Mouse (Mus musculus): ENCODE measurements at regions not wholly inside any gene's neighbourhood (a gene's known extent, or its start where the extent isn't known, plus 50 kb on each side); places are given as distances from the start of the nearest gene placed in this dataset.
"Not testable (repeated sequence)": the region's sequence is repeated elsewhere in the genome, so short reads cannot be mapped to it uniquely, and the experiment has no call there.

DNA sequence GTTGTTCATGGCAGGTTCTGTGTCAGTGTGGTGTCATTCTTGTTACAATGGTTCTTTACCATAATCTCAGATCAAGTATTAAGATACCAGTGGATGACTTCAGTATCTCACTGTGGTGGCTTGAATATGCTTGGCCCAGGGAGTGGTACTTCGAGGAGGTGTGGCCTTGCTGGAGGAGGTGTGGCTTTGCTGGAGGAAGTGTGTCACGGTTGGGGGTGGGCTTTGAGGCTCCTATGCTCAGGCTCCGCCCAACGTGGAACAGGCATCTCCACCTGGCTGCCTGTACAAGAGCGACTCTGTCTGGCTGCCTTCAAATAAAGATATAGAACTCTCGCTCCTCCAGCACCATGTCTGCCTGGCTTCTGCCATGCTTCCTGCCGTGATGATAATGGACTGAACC lies 63.6 kb downstream of the Cd2 start:
- no peak for DNase-seq
- intact Hi-C loops (cut with DNase I) = no loop called here

DNA sequence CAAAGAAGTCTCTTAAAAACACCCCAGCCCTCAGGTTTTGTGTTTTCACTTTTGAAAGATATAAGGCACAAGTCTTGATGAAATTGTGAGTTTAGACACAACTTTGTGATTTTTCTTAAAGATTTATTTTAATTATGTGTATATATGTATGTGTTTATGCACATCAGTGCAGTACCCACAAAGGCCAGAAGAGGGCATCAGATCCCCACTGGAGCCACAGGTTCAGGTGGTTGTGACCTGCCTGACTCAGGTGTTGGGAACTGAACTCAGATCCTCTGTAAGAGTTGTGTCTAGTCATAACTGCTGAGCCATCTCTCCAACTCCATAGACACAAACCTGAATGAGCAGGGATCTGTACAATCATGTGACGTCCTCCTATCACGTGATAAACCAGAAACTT lies 67.8 kb downstream of the Cd2 start:
- intact Hi-C loops (cut with DNase I) = no loop called here
- no peak for DNase-seq

DNA sequence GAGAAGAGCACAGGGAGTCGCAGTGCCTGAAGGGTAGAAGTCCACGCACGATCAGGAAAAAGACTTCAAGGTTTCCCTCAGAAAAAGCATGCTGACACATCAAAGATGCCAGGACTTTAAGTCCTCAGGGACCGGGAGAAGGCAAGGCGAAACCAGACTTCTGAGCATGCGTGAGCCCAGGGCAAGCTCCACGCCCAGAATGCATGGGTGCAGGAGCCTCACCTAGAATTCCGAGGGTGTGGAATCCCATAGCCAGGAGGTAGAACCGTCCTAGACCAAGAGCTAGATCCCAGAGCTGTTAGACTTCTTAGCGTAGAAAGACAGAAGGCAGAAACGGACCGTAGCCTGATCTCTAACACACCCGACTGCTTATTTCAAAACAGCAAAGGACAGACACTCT lies 71.0 kb downstream of the Cd2 start:
- no peak for DNase-seq
- intact Hi-C loops (cut with DNase I) = no loop called here

DNA sequence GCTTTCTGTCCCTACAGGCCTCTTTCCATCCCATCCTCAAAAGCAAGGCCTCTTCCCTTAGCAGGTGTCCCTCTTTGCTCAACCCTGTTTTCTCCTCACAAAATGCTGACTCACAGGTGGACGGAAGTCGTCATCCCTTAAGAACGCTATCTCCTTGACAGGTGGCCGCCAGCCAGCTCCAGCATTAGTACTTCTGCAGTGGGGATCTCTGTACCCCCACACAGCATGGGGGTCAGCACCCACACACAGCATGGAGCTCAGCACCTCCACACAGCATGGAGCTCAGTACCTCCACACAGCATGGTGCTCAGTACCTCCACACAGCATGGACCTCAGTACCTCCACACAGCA lies 74.6 kb downstream of the Cd2 start:
- no peak for DNase-seq
- intact Hi-C loops (cut with DNase I) = no loop called here

DNA sequence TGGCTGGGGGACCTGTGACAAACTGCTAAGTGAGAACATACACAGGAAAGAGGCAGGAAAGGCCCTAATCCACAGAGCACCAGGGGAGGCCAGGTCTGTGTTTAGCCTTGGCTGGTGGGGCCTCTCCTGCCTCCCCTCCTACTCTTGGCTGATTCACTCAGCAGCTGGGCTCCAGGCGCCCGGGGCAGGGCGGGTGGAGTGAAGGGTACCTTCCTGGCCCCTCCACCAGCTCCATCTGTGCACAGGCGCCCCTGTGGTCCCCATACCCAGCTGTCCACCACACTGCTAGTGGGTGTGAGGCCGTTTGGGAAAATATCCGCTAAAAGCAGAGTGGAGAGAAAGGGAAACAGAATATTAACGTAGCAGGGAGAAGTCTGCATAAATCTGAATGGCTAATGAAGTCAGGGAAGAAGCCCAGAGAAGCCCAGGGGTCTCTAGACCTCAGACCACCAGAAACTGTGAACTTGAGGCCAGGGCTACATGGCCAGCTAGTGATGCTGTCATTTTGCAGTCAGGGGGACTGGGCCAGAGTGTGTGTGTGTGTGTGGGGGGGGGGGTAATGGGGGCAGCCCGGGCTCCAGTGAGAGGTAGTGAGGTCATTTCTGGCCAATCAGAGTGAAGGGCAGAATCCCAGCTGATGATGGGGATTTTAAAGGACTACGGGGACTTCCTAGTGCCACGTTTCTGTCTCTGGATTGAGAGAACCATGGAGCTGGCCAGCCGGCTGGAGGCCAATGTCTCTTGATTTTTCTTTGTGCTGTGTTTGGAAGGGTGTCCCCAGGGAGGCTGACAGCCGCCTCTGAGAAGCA lies 75.1 kb downstream of the Cd2 start:
- DNase-seq = no peak
- intact Hi-C loops (cut with DNase I) = no loop called here

DNA sequence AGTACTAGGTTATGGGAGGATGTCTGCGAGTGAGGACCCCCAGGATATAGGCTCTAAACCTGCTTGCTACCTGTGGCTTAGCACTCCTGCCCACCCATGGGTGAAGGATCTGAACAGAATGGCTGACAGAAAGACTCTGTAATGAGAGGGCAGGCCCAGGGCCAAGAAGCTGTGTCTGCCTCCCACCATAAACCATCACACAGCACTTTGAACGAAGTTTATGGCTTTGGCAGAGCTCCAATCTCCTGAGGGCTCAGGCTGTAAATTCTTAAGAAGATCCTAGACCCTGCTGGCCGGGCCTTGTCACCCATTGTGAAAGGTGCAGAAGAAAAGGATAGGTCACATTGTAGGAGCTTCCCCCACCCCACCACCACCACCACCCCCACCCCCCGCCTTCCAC lies 75.8 kb downstream of the Cd2 start:
- intact Hi-C loops (cut with DNase I) = no loop called here

DNA sequence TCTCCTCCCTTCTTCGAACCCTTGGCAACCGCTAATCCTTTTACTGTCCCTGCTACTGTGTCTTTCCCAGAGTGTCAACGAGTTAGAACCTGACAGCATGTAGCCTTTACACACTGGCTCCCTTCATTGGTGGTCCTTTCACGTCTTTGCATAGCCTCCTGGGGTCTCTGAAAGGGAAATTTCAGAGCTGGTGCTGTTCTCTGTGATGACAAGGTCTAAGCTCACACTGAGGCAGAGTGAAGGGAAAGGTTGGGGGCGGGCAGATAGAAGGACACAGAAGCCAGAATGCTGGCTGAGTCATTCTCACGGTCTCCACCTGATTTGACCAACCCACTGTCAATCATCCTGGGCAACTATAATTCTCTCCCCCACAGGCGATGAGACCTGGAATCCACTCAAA lies 78.2 kb downstream of the Cd2 start:
- intact Hi-C loops (cut with DNase I) = no loop called here
- DNase-seq = no peak

More for the DNA sequence above, 75.8 kb downstream of the Cd2 start:
- DNase-seq = no peak

DNA sequence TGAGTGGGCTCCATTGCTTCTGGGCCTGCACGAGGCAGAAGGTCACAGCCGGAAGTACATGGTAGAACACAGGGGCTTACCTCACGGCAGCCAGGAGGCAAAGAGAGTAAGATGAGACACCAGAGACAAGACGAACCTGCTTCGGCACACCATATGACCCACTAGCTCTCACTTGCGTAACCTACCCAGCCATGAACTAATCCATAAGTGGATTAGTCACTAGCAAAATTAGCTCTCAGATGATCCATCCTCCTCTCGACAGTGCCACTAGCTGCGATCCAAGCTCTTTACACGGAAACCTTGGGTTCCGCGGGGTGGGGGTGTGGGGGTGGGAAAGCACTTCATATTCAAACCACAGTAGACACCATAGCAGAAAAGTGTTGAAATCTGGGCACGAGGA lies 79.0 kb downstream of the Cd2 start:
- DNase-seq = no peak
- intact Hi-C loops (cut with DNase I) = no loop called here

DNA sequence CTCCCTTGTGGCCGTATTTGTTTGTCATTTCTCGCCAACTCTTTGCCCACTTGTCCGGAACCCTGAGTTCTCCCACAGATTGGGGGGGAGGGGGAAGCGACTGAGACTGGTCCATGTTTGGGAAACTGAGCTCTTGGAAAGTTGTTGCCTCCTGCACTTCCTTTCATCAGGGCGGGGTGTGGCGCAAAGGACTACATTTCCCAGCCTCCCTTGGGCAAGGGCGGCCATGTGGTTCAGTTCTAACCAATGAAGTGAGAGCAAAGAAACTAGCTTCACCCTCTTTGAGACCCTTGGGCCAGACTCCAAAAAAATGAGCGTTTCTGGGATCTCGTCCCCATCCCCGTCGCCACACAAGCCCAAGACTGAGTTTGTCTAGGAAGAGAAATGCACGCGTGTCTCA lies 81.6 kb downstream of the Cd2 start:
- DNase-seq; intact Hi-C loops (cut with DNase I): not testable (repeated sequence)

DNA sequence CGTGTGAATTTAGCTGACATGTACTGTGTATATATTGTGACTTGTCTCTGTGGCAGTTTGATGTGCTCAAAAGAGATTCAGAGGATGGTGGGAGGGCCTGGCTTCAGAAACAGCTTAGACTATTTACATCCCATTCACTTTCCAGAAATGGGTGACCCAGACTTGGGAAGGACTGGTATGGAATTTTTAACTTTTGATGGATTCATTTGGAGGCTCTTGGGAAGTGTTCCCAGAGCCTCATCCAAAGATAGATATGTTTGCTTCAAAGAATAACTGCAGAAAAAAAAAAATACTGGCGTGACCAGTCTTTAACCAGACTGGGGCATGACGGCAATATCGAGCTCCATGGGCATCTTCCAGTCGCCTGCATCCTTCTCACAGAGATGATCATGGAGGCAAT lies 84.6 kb upstream of the Ptgfrn start:
- intact Hi-C loops (cut with DNase I) = no loop called here
- no peak for DNase-seq

DNA sequence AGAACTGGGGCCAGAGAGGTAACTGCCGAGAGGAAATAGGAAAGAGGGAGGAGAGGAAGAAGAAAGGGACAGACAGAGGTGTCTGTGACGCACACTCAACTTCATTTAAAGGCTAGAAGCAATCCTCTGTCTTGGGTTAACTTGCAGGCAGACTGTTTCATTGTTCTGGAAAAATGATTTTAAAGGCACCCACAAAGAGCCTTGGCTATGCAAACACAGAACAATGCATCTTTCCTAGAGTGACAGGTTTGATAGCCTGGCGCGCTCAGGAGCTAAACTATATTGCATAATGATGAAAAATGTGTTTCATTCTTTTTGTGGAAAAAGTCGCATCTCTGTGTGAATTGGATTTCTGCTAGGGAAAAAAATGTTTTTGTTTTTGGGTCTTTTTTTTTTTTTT lies 84.2 kb upstream of the Ptgfrn start:
- intact Hi-C loops (cut with DNase I) = no loop called here
- no peak for DNase-seq

DNA sequence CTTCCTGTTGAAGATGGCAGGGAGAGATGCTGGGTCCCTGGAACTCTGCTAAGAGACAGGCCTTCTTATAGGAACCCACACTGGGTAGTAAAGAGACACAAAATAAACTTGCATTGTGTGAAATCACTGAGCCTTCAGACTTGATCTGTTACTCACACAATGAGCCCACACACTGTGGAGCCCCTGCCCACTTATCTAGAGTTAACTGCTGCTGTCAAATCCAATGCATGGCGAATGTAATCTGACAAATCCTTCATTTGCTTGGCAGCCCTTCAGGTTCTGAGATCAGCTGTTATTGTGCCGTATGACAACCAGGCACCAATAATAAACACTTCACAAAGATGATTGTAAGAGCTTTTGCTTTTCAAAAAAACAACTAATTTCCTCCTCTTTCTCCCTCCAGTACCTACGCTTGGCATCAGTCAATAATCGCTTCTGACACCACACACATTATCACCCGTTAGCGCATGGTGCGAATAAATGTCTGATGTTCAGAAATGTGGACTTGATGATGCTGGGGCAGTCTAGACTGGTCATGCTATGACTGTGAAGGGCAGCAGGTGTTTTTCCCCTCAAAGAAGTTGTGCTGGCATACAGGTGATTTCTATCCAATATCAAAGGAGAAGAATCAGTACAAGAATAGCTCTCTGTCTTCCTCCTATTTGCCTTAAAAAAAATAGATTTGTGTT lies 81.4 kb upstream of the Ptgfrn start:
- intact Hi-C loops (cut with DNase I) = no loop called here
- DNase-seq = no peak

DNA sequence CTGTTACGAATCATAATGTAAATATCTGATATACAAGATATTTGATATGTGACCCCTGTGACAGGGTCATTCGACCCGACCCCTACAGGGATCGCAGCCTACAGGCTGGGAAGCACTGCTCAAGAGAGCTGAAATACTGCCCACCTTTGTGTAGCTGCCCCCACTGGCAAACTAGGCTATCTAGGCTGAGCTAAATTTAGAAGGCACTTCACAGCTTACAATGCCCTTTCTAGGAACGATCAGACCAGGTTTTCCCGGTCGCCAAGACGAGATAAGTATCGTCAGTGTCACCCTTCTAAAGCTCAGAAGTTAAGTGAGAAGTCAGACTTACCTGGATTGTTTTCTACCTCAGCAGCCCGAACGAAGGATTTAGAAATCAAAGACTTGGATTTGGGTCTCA lies 71.9 kb upstream of the Ptgfrn start:
- no peak for DNase-seq

DNA sequence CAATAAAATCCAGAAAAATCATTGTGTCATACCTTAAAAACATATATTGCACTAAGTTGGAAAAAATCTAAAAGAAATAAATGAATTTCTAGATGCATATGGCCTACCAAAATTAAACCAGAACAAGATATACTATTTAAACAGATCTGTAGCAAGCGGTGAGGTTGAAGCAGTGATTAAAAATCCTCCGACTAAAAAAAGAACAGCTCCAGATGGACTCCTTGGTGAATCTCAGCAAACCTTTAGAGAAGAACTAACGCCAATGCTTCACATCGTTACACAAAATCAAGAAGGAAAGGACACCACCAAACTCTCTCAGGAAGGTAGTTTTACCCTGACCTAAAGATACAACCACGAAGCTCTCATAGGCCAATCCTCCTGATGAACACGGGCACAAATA lies 63.9 kb upstream of the Ptgfrn start:
- intact Hi-C loops (cut with DNase I) = no loop called here
- DNase-seq = no peak

More for the DNA sequence above, 71.9 kb upstream of the Ptgfrn start:
- intact Hi-C loops (cut with DNase I) = no loop called here

DNA sequence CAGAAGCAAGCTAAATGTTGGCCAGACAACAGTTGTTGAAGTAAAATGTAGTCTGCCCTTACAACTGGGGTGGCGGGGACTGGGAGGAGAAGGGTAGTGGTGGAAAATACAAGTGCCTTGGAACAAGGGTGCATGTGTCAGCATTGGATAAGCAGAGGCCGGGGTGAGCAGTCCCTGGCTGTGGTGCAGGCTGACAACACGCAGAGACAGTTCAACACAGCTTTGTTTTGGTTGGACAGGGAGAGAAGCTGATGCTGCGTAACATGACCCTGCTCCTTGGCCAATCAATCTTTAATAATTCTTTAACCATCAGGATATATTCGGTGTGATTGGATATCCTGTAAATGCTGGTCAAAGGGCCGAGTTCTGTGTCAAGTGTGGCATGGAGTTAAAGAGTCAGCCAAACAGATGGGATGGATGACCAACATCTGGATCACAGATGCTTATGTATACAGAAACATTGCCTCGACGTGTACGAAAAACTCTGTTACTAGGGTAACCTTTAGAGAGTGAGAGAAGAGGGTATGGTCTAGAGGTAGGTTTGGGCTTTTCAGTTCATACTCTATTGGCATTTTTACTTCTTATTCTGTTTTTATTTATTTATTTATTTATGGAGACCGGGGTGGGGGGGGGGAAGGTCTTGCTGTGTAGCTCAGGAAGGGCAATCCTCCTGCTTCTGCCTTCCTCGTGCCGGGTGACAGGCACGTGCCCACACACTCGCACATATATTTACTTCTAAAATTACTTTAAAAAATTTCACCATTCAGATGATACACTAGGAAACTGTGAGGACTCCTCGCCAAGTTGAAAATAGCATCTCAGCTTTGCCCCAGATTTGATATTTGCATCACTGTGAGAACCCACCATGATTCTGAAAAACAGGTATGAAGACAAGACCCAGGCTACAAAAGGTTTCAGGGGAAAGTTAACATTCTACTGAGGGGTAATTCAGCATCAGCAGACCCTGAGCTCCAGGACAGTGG lies 60.2 kb upstream of the Ptgfrn start:
- no peak for DNase-seq
- intact Hi-C loops (cut with DNase I) = no loop called here

DNA sequence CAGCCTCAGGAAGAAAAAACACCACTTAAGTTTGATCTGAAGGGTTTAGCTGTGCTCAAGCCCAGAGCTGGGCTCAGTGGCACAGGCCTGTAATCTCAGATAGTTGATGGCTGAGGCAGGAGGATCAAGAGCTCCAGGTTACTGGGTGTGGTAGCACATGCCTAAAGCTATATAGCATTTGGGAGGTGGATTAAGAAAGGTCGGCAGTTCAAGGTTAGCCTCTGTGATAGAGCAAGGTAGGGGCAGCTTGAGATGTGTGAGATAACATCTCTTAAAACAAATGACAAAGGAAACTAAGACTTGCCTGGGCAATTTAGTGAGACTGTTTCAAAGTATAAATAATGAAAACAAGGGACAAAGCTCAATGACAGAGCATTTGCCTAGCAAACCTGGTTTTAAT lies 56.9 kb upstream of the Ptgfrn start:
- no peak for DNase-seq
- intact Hi-C loops (cut with DNase I) = no loop called here

DNA sequence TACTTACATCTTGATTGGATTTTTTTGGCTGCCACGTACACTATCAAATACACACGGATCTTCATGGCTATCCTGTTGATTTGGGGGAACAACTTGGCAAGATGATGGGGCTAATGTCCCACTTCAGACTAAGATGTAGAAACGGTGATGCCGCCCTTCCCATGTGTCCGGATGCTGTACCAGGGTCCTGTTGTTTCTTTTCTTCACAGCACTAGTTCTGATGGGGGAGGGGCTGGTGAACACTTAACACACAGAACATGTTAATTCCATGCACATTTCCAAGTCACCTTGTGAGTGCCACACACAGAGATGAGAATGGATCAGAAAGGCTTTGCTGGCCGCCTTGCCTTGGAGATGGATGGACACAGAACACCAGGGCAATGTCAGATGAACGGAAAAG lies 56.5 kb upstream of the Ptgfrn start:
- intact Hi-C loops (cut with DNase I) = no loop called here
- DNase-seq = no peak

DNA sequence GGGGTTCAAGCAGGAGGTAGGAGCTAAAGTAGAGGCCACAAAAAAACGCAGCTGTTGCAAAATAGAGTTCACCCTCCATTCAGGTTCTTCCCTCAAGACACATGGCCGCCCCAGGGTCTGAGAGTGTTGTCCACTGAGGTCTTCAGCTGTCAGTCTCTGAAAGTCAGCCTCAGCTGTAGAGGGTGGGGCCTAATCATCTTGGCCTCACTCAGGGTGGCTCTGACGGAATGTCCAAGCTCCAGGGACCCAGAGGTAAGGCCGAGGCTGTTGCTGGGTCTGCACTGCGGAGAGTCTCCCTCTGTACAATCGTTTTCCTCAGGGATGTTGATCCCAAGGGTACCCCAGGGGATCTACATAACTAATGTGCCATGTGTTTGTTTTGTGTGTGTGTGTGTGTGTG lies 55.2 kb upstream of the Ptgfrn start:
- intact Hi-C loops (cut with DNase I) = no loop called here
- DNase-seq = no peak

DNA sequence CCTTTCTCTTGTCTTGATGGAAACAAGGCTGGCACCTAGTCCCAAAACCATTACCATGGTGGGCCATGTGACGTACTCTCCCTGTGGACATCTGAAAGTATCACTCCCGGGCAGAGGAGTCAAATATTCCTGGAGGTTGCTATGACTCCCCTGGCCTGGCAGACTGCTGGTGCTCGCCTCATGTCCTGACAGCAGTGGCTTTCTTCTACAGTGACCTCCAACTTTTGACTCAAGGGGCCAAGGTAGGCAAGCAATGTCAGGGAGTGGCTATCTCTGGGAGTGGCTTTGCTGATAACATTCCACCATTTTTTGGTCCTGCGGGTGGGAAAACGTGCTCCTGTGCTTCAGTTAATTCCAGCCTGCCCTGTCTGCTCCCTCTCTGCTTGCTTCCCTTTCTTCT lies 54.7 kb upstream of the Ptgfrn start:
- DNase-seq = no peak
- intact Hi-C loops (cut with DNase I) = no loop called here

DNA sequence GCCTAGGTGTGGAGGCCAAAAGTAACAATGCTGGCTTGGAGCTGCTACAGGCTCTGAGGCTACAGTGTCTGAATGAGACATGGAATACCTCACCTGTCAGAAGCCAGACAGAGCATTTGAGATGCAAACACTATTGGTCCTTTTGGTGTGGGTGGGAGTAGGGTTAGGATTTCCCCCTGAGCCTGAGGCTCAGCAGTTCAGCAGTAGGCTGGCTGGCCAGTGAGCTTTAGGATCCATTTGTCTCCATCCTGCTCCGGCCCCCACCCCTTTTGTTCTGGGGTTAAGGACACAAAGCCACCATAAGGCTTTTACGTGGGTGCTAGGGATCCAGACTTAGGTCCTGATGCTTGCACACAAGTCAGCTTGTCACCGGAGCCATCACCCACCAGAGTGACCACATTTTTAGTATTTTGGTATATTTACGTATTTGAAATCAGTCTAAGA lies 53.9 kb upstream of the Ptgfrn start:
- intact Hi-C loops (cut with DNase I) = no loop called here
- no peak for DNase-seq

Data from gastrocnemius, postnatal 36 days (tissue).